Mouse (Mus musculus) midbrain, postnatal 0 days (tissue): ENCODE results near the gene Ppp4r4. TPM values are rescaled to one million over a fixed set of nuclear protein-coding genes. Genes with fewer than 3 reads are reported as not detected.

Experiments used
- ATAC-seq: fragments of 200-750 bp; cut with Nextera tagmentation; 2 replicates; pipeline ENCODE4 v1.8.0; 2017; ENCODE audit warnings: moderate number of reproducible peaks, mild to moderate bottlenecking, moderate TSS enrichment, moderate library complexity; ENCODE audit not compliant: low FRiP score
- DNase-seq: peaks from one replicate; pipeline ENCODE4 v3.0.0-alpha.2; 2015; ENCODE audit warnings: low spot score
- H3K27ac ChIP-seq: fragments of 300-500 bp; sonication (generic); 2 replicates; pipeline ENCODE4 v1.5.1; 2014; ENCODE audit warnings: low read depth, mild to moderate bottlenecking, low read length, mixed read lengths
- H3K27me3 ChIP-seq: fragments of 300-500 bp; sonication (generic); 2 replicates; pipeline ENCODE4 v1.6.1; 2014; ENCODE audit warnings: low read length, control low read depth, mixed read lengths; ENCODE audit not compliant: insufficient read depth
- H3K36me3 ChIP-seq: fragments of 300-500 bp; sonication (generic); 2 replicates; pipeline ENCODE4 v1.6.1; 2014; ENCODE audit warnings: low read length, control low read depth, mixed read lengths; ENCODE audit not compliant: insufficient read depth
- H3K4me1 ChIP-seq: fragments of 300-500 bp; sonication (generic); 2 replicates; pipeline ENCODE4 v1.6.1; 2014; ENCODE audit warnings: mild to moderate bottlenecking, control low read depth, antibody characterized with exemption, low read length, mixed read lengths; ENCODE audit not compliant: insufficient read depth
- H3K4me2 ChIP-seq: fragments of 300-500 bp; sonication (generic); 2 replicates; pipeline ENCODE4 v1.6.1; 2014; ENCODE audit warnings: low read depth, mild to moderate bottlenecking, low read length, mixed read lengths; ENCODE audit not compliant: poor library complexity, severe bottlenecking
- H3K4me3 ChIP-seq: fragments of 300-500 bp; sonication (generic); 2 replicates; pipeline ENCODE4 v1.5.1; 2014; ENCODE audit warnings: low read depth, mild to moderate bottlenecking, low read length, moderate library complexity
- H3K9ac ChIP-seq: fragments of 300-500 bp; sonication (generic); replicated peaks from 2 replicates; pipeline ENCODE4 v1.6.1; 2014; ENCODE audit warnings: mild to moderate bottlenecking, low read length, moderate library complexity, mixed read lengths; ENCODE audit not compliant: poor library complexity, severe bottlenecking
- H3K9me3 ChIP-seq: fragments of 300-500 bp; sonication (generic); 2 replicates; pipeline ENCODE4 v1.6.1; 2016; ENCODE audit warnings: low read length, control low read depth
- CTCF ChIP-seq: IDR thresholded peaks from 2 replicates; pipeline ENCODE4 v1.5.1; 2016; ENCODE audit warnings: antibody characterized with exemption, mild to moderate bottlenecking
- WGBS: fragments of 180-500 bp; shearing (Covaris S2); extraction: QIAGEN DNeasy Blood & Tissue Kit; methylation state at CpG from one replicate; pipeline ENCODE4 v1.1.7; 2014; 5-methylcytosine and 5-hydroxymethylcytosine counted together
- polyA plus RNA-seq: library from polyadenylated mRNA; unstranded; fragments of >200 nt; fragmentation: Nextera tagmentation; extraction: Ambion mirVana; gene quantifications from 2 replicates; pipeline ENCODE4 v1.2.1, GENCODE M21; 2015
- total RNA-seq: library from RNA; depleted of rRNA; stranded (reverse); fragments of >200 nt; gene quantifications from 2 replicates; pipeline ENCODE4 v1.2.3, GENCODE M21; 2014

Gene Ppp4r4
- total and polyA plus RNA-seq, 2 experiments from 2014 or later, result 3.3 to 8.4 TPM

DNA sequence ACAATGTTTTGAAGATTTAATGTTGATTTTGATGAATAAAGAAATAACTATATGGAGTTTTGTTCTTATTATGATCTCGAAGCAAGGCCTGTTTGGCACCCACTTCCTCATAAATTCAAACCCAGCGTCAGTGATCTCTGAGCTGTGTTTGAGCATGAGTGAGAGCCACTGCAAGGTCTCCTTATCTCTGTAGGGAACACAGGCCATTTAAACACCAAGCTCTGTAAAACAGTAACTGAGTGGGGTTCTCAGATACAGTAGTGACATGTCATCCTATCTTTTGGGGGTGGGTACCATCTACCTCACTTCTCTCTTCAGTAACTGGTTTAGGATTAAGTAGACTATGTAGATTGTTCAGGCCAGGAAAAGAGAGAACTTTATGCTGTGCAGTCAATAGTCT lies 20.4 kb downstream of the Ppp4r4 start:
- Histone ChIP-seq H3K27me3 (no peaks in the 10 kb centered on the region), H3K4me2 (no peak overlapping the region), H3K9ac (no peak overlapping the region), H3K27ac (no peak overlapping the region), H3K4me3 (no peak overlapping the region), H3K4me1 (no peaks in the 10 kb centered on the region), H3K9me3 (no peaks in the 10 kb centered on the region), H3K36me3 (no peaks in the 10 kb centered on the region)
- ATAC-seq, result no peak
- no peak for TF ChIP-seq CTCF
- no peak for DNase-seq
- WGBS, result 93% methylated on average over 2 of the region's 2 CpGs

- no peaks in the 10 kb centered on the region for H3K4me1 ChIP-seq
- no peaks in the 10 kb centered on the region for H3K9me3 ChIP-seq
- no peaks in the 10 kb centered on the region for H3K36me3 ChIP-seq
- no peak overlapping the region for H3K9ac ChIP-seq
- no peaks in the 10 kb centered on the region for H3K27me3 ChIP-seq
- DNase-seq, result no peak
- TF ChIP-seq CTCF, result no peak
- no peak overlapping the region for H3K4me3 ChIP-seq
- ATAC-seq, result no peak
- H3K4me2 ChIP-seq, result no peak overlapping the region
- WGBS, result 80% methylated on average over 3 of the region's 3 CpGs
- no peak overlapping the region for H3K27ac ChIP-seq
Observed at GRCm38 (mm10) chr12:103553497-103553896, 21.4 kb downstream of the Ppp4r4 start.

DNA sequence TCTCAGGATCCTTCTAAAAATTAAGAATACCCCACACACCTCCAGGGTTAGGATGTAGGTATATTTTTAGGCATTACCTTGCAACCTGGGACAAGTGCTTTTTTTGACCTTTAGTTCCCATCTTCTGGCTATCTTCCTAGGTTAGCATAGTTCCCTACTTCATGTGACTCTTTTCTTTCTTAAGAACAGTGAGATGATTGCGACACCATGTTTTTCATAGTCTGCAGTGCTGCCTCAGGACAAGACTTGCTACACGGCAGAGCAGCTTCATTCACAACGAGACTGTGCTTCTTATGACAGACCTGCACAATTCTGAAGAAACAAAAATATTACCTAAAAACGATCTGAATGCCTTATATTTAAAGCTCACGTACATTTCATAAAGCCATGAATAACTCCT lies 24.8 kb downstream of the Ppp4r4 start:
- Histone ChIP-seq H3K9me3 (no peaks in the 10 kb centered on the region), H3K9ac (no peak overlapping the region), H3K4me1 (no peaks in the 10 kb centered on the region), H3K4me2 (no peak overlapping the region), H3K27ac (no peak overlapping the region), H3K27me3 (no peaks in the 10 kb centered on the region), H3K4me3 (no peak overlapping the region), H3K36me3 (no peaks in the 10 kb centered on the region)
- TF ChIP-seq CTCF, result no peak
- ATAC-seq (no peak), DNase-seq (no peak)
- WGBS, result 90% methylated on average over 5 of the region's 5 CpGs

GRCm38 (mm10) chr12:103564726-103565125 lies 32.6 kb downstream of the Ppp4r4 start:
- no peak overlapping the region for H3K27ac ChIP-seq
- ATAC-seq, result no peak

GRCm38 (mm10) chr12:103565151-103565550 lies 33.1 kb downstream of the Ppp4r4 start:
- 86% methylated on average over 7 of the region's 7 CpGs for WGBS
- no peak overlapping the region for H3K9ac ChIP-seq
- no peak overlapping the region for H3K27ac ChIP-seq
- H3K4me3 ChIP-seq, result no peak overlapping the region
- no peaks in the 10 kb centered on the region for H3K27me3 ChIP-seq
- ATAC-seq (no peak), DNase-seq (no peak)
- TF ChIP-seq CTCF, result no peak
- no peaks in the 10 kb centered on the region for H3K4me1 ChIP-seq
- no peaks in the 10 kb centered on the region for H3K36me3 ChIP-seq
- no peaks in the 10 kb centered on the region for H3K9me3 ChIP-seq
- no peak overlapping the region for H3K4me2 ChIP-seq

More at GRCm38 (mm10) chr12:103564726-103565125, 32.6 kb downstream of the Ppp4r4 start:
- H3K36me3 ChIP-seq, result no peaks in the 10 kb centered on the region
- no peak overlapping the region for H3K4me3 ChIP-seq
- H3K4me2 ChIP-seq, result no peak overlapping the region
- TF ChIP-seq CTCF, result no peak
- no peak for DNase-seq
- no peak overlapping the region for H3K9ac ChIP-seq
- no peaks in the 10 kb centered on the region for H3K9me3 ChIP-seq
- H3K4me1 ChIP-seq, result no peaks in the 10 kb centered on the region
- H3K27me3 ChIP-seq, result no peaks in the 10 kb centered on the region
- 51% methylated on average over 1 of the region's 1 CpGs for WGBS

DNA sequence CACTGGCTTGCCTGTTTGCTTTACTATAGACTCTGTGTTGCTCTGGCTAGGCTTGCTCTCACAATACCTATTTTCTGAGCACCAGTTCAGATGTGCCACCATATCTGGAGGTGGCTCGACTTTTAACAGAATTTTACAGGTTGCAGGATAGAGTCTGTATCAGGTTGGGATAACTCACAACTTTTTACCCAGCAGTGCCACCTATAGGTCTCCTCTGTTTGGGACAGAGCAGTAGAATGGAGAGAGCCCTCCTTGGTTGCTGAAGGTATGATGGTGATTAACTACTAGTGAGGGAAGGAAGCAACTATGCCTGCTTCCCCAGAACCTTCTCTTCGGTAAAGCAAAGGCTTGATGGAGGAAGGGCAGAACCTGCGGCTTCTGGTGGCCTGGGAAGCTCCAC lies 35.0 kb downstream of the Ppp4r4 start:
- Histone ChIP-seq H3K4me2 (no peak overlapping the region), H3K9me3 (no peaks in the 10 kb centered on the region), H3K27ac (no peak overlapping the region), H3K4me1 (no peaks in the 10 kb centered on the region), H3K36me3 (no peaks in the 10 kb centered on the region), H3K4me3 (no peak overlapping the region), H3K27me3 (no peaks in the 10 kb centered on the region), H3K9ac (no peak overlapping the region)
- DNase-seq (no peak), ATAC-seq (no peak)
- WGBS, result 70% methylated on average over 3 of the region's 3 CpGs
- TF ChIP-seq CTCF, result peak; percentile 60
